Mouse (Mus musculus) testis, postnatal 10 days (tissue): ENCODE data around the gene Frs2.
"Not testable (repeated sequence)": the region's sequence is repeated elsewhere in the genome, so short reads cannot be mapped to it uniquely, and the experiment has no call there.

Experiments used
- DNase-seq: peaks from one replicate; pipeline ENCODE4 v3.0.0; 2021; ENCODE audit warnings: low spot score

The Frs2 gene

DNA sequence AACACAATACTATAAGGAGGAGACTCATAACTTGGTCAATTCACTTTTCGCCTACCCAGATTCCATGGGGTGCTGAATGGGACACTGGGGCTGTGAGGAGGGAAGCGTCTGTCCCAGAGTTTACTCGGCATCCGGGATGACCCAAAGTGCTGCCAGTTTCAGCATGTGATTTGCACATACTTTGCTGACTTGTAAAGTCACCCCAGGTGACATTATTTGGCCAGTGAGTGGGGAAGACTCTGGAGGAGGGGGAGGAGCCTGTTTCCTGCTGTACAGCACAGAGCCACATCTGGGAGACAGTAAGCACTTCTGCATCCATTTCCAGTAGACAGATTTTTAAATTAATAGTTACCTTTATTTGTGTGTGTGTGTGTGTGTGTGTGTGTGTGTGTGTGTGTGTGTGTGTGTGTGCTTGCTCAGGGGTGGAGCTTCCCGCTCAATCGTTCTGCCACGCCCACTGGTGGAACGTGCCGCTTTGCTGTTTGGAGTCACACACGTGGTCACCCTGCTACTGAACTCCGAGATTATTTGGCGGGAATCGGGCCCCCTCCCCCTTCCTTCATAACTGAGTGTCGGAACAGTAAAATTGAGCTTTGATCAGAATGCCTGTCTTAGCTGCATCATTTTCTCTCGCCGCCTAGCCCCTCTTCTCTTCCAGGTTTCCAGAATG is 104.7 kb downstream of the Frs2 start:
- DNase-seq: not testable (repeated sequence)

GRCm38 (mm10) chr10:117042295-117042694 is 106.0 kb downstream of the Frs2 start:
- DNase-seq: no peak

DNA sequence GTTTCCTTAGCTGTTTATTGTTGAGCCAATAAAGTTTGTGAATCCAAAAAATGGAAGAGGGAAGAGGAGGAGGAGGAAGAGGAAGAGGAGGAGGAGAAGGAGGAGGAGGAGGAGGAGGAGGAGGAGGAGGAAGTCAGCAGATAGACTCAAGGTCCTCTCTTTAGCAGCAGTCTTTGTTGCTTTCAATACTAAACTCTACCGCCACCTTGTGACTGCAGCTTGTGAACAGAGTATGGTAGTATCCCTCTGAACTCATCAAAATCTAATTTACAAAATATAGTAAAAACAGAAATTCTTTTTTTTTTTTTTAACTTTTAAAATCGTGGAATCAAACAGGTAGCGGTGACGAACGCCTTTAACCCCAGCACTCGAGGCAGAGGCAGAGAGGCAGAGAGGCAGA is 108.0 kb downstream of the Frs2 start:
- peak; percentile 58 for DNase-seq

DNA sequence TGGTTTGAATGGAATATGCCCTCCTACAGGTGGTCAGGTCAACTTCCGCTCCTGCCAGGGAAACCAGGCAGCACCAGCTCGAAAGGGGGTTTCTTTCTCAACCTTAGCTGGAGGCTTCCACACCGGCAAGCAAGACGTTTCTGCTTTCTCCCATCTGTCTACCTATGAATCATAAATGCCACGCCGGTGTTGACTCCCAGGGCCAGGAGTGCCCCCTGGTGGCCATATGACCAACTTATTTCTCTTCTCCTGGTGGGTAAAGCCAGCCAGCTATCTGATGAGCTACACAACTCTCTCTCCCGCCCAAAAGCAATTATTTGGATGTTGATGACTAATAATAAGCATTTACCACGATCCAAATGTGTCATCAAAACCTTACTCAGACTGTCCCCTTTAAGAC is 114.5 kb downstream of the Frs2 start:
- DNase-seq: peak; percentile 91

DNA sequence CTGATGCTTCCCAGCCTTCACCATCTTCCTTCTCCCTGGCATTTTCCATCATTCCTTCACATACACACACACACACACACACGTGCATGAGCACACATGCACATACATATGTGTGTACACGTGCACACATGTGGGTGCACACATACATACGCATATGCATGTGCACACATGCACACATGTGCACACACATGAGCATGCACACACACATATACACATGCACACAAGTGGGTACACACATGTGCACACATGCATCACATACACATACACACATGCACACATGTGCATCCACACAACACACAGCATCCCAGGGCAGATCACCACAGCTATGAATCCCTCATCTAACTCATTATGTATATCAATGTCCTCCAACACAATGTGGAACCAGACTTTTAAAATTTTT is 117.2 kb downstream of the Frs2 start:
- no peak for DNase-seq

DNA sequence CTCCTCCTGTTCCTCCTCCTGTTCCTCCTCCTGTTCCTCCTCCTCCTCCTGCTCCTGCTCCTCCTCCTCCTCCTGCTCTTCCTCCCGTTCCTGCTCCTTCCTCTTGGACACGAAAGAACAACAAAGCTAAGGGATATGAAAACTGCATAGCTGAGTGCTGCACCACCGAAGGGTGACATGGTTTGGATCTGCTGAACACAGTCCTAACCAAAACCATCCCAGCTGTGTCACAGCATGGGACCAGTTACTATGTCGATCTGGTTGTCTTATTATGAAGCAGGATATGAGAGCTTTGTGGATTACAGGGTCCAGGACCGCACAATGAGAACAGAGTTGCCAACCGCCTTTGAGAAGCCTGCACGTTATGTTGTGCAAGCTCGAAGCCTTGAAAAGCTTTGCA is 122.2 kb downstream of the Frs2 start:
- DNase-seq: no peak

- DNase-seq: not testable (repeated sequence)
Observed at GRCm38 (mm10) chr10:117025776-117026175, 122.6 kb downstream of the Frs2 start.

DNA sequence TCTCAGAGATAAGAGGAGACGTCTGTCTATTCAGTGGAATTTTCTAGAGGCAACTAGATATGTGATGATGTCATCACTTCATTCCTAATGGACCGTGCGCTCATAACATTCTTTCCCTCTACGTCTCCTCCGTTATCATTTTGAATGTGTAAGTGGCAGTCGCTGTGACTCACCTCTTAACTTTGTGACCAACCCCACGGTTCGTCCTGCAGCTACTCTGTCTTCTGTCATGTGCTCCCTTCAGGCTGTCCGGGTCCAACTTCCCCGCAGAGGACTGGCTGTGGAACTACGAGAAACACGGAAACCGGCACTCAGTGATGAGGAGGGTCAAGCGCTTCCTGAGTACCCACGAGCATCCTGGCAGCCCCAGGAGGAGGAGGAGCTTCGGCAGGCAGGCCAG is 124.6 kb downstream of the Frs2 start:
- no peak for DNase-seq

DNA sequence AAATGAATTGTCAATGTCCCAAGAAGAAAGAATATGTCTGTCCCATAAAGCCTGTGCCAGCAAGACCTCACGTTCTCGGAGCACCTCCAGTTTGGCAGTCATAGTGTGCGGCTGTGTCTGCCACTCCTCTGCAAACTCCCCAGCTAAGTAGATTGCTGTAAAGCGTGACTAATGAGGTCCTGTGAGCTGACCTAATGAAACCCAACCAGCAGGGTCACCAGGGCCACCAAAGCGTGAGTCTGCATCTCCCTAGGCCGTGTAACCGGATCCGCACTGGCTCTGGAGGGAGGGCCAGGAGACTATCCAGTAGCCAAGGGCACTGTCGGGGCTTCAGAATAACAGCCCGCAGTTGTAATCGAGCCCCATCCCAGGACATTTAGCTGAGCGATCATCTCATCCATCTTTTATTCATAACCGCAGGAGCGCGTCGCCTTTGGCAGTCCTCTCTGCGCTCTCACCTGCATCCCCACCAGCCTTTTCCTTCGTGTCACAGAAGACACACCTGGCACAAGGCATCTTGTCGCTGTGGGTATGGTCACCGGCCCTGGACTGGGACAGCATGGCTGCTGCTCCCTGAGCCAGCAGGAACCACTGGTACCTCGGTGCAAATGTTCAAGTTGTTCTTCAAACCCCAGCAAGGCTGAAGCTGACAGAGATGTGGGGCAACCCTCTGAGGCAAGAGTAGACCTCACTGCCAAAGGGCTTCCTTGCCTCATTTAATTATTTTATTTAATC is 127.1 kb downstream of the Frs2 start:
- no peak for DNase-seq
